Mouse (Mus musculus) natural killer cell, adult 2 months (primary cell): ENCODE measurements around the gene Lmcd1.
A peak's percentile ranks its signal among the peaks of the same experiment; 100 is the strongest.

Experiments used
- DNase-seq, 2 experiments: peaks; one replicate each; pipeline ENCODE4 v3.0.0; 2022; ENCODE audit warnings: low spot score in 2 of 2

The Lmcd1 gene

DNA sequence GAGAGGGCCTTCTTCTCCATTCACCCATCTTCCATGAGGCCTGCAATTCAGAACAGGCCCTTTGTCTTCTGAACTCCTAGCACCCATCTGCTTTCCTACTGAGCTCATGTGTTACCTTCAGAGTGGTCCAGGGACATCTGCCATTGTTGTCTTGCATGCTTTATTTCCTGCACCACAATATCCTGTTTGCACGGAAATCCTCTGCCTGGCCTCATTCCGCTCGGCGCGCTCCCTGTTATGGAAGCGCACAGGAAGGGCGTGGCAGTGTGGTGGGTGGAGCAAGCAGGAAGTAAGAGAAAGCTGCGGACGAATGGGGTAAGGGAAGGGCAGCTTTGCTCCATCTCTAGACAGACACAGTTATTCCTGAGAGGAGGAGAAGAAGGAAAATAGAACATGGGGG is 14.1 kb downstream of the Lmcd1 start:
- no peak for DNase-seq

DNA sequence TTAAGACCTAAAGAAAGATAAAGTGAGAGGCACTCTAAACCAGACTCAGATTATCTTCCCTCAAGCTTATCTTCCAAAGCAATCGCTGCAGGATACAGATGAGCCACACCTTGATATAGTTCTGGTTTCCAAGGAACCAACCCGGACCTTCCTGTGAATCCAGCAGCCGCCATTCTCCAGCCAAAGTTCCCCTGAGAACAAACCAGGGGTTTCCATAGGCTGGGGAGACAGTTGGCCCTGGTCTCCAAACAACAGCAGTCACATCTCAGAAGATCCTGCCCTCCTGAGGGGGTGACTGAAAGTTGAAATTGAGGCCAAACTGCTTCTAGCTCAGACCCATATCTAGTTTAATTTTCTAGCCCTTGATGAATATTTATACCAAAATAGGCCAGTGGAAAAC is 14.7 kb downstream of the Lmcd1 start:
- DNase-seq, result no peak

DNA sequence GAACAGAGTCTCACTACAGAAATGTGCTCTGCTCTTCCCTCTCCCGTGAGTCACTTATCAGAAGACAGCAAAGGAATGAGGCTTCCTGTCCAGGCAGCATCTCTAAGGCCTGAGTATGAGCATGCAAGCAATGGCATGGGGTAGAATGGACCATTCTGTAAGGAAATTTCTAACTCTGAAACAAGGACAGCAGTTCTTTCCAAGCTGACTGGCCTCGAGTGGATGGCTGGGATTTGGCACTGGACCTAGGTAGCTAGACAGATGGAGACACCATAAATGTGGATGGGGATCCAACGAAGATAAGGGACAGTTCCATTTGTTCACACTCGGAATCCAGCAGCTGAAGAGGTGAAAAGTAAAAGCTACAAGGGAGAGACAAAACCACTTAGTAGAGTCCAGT is 17.6 kb downstream of the Lmcd1 start:
- no peak for DNase-seq

DNA sequence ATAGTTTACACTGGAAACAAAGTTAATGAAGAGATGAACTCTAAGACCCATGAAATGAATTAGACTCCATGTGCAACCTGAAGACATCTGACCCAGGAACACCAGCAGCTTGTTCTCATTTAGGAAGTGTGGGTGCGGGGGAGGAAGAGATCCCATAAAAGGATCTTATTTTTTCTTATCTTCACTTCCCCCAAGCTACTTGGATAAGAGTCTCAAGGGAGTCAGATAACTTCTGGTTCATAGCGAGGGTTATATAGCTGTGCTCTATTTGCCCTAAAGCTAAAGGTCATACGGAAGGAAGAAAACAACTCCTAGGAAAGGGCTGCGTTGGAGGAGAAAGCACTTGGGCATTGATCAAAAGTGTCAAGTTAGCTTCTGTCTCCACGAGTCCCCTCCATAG is 19.8 kb downstream of the Lmcd1 start:
- no peak for DNase-seq

DNA sequence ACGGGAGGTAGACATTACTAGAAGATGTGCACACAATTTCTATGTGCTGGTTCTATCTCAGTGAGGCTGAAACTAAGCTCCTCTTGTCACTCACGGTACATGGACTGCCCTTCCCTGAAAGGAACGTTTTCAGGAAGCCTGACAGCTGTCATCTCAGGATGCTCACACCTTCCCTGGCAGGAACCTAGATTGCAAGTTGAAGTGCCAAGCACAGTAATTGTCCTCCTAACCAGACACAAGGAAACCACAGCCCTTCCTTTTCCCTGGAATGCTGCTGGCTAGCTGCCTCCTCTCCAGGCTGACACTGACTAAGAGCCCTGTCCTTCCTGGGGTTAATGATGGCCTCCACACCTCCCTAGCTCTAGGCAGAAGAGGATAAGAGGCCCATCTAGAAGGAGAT is 21.7 kb downstream of the Lmcd1 start:
- no peak for DNase-seq

DNA sequence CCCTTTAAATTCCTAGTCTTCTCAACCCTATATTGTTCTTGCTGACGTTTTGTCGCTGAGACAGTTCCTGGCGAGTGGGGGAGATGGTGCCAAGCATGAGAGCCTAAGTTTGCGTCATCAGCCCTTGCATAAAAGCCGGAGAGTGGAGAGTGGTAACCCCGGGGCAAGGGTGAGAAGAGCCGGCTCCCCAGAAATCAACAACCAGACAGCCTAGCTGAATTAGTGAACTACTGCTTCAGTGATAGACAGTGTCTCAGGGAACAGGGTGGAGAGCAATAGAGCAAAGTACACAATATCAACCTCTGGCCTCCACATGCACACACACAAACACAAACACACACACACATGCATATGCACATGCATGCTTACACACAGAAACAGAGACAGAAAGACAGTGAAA is 26.6 kb downstream of the Lmcd1 start:
- DNase-seq, result peak; percentile 10 to 30

DNA sequence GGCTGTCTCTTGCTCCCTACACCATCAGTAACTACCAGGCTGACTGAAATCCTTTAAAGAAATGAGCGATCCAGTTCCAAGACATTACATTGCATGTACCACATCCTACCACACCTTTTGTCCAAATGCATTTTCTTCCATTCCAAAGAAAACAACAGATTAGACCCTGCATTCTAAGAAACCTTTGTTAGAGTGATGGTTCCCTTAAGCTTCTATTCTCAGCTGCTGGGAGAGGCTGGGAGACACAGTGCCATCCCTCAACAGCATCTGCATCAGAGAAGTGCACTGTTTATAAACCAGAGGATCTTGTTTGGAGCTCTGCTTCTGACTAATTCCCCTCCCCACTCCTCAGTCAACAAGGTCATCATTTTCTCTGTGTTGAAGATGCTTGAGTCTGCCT is 27.1 kb downstream of the Lmcd1 start:
- DNase-seq, result no peak

DNA sequence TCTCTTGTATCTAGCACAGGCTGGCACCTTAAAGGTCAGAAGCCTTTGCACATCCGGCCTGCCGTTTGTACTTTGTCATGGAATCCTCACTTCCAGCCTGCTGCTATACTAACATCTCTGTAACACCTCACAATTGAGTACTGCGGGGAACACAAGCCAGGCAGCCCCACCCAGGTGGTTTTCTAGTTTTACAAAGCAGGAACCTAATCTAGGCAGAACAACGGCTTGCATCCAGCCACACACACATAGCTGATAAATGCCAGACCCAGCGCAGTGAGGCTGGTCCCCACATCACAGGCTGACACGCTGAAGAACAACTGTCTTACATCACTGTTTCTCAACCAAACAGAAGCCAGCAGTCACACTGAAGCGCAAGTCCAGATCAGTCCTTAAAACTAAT is 28.7 kb downstream of the Lmcd1 start:
- DNase-seq, result peak; percentile 54 to 77

DNA sequence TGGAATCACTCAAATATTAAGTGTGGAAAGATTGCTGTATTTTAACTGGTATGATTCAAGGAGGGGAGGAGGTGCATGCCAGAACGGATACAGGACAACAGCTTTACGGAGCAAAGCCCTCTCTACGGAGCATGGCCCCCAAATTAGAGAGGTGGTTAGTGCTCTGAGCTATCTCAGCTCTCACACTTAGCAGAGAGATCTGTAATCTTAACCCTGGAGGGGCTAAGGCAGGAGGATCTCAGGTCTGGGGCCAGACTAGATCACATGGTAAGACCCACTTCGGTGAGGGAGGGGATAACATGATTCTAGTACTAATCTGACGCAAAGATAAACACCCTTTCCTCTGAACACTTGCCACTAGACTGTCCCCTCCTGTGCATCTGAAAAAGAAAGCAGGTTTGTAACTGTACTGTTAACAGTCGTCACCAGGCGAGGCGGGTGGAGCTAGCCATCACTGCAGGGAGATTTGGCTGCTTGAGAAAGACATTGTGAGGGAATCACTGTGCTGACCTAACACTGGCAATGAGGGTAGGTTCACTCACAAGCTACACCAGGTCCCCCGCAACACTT is 29.3 kb downstream of the Lmcd1 start:
- peak in 1 of 2 experiments; percentile 20 for DNase-seq

DNA sequence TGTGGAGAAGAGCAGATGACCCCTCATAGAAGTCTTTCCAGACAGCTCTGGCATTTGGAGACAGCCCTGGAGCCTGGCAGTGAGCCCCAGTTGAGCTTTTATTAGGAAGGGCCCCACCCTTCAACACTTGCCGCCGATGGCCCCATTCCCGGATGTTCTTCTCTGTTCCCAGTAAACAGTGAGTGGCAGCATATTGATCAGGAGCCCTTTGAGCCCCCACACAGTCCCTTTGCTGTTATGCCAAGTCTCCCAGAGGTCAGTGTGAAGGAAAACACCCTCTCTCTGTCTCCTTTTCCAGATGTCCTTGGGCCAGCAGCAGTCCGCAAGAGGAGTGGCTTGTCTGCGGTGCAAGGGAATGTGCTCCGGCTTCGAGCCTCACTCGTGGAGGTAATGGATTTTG is 31.2 kb downstream of the Lmcd1 start:
- DNase-seq, result no peak

DNA sequence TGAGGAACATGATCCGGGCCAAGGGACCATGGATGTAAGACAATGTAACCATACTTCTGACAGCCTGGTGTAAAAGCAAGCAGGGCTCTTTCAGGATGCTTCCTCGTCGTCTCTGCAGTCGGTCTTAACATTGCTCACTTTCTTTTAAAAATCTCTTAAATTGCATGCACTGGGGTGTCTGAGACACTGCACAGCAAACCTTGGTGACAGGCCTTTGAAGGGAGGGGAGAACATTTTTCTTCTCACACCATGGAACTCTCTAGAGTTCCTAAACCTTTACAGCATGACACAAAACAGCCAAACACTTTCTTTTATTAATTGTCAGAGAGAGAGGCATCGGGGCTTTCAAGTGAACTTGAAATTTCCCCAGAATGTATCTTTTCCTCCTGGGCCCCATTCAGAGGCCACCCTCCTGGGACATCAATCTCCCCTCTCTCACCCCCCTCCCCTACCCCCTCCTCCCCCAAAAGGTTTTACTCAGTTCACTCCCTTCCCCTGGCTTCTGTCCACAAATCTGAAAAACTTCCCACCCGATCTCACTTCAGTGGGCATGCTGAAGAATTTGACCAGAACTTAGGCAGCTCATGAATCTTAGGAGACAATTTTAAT is 35.9 kb downstream of the Lmcd1 start:
- no peak for DNase-seq

DNA sequence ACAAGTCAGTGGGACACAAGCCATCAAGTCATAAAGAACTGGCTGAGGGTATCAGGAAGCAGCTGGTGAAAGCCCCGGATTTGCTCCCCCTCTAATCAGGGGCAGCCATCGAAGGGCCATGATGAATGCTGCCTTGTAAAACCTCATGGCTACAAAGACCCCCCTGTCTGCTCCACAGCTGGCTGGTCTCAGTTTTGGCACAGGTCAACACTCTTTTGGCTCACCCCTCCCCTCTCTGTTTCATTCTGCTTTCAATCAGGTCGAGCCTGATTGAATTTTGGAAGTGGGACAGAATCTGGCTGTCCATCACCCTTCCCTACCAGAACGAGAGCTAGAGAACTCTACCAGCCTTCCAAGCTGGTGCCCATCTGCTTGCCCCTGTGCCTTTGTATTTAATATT is 37.8 kb downstream of the Lmcd1 start:
- DNase-seq, result no peak

DNA sequence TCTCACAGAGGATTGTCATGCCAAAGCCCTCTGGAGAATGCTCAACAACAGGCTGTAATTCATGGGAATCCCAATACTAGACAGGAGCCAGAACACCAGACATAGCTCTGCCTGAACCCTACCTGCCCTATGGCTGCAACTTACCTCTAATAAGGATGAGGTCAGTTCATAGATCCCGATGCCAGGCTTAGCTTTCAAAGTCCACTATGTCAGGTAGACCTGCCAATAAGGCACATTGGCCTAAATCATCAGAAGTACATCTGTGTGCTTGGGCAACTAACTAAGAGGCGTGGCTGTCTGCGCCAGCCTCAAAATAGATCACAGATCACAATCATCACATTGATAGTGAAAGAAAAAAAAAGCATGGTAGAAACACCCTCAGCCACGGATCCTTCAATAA is 45.9 kb downstream of the Lmcd1 start:
- DNase-seq, result no peak

DNA sequence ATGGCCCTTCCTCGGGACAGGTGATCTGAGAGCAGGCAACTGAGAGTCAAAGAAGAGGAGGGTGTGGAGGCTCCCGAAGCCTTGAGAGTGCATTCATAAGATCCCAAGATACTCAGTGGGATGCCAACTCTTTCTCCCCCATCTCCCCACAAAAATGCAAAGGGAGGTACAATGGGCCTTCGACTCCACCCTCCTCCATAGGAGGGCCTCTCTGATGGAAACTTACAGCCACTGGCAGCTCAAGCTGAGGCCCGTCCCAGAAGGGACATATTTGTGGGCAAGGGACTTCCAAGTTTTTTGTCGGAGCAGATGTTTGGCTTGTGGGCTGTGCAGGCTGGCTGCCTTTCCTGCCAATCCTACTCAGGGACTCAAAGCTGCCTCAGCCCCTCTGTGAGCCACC is 47.1 kb downstream of the Lmcd1 start:
- no peak for DNase-seq

DNA sequence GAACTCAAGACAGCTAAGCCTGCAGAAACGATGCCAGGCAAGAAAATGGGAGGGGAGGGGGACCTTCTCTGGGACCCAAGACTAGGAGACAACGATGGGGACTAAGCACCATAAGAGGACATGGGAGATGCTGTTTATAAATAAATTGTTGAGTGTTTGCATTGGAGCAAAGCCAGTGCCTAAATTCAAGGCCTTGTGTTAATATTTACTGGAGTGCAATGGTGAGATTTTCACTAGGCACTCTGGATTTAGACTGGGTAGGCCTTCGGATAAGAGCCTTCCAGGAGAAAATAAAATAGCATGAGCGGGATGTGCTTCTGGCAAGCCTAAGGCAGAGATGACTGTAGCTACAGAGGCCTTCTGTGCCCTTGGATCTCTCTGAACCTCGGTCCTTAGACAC is 49.4 kb downstream of the Lmcd1 start:
- no peak for DNase-seq

DNA sequence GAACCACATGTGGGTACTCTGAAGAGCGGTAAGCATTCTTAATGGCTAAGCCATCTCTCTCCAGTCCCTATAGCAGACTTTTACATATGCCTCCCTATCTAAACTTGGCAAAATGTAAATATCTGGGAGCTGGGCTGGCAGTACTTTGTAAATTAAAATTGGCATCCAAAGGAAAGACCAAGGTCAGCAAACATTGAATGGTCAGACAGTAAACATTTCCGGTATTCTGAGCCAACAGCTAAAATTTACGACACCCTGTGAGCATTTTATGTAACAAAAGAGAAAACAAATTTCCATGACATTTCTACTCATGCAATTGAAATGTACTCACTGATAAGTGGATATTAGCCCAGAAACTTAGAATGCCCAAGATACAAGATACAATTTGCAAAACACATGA is 51.7 kb downstream of the Lmcd1 start:
- no peak for DNase-seq

DNA sequence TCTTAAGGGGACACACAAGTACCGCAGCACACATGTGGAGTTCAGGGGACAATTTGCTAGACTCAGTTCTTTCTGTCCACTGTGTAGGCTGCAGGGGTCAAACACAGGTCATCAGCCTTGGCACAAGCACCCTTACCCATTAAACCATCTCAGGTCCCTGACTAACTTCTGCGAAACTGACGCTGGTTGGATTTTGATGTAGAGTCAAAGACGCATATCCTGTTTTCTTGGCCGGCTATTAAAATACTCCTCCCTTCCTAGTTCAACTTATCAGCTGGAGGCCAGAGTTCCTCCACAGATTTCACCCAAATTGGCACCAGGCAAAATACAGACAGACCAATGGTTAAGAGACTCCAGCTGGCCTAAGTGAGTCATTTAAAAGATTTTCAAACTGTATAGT is 54.2 kb downstream of the Lmcd1 start:
- no peak for DNase-seq

DNA sequence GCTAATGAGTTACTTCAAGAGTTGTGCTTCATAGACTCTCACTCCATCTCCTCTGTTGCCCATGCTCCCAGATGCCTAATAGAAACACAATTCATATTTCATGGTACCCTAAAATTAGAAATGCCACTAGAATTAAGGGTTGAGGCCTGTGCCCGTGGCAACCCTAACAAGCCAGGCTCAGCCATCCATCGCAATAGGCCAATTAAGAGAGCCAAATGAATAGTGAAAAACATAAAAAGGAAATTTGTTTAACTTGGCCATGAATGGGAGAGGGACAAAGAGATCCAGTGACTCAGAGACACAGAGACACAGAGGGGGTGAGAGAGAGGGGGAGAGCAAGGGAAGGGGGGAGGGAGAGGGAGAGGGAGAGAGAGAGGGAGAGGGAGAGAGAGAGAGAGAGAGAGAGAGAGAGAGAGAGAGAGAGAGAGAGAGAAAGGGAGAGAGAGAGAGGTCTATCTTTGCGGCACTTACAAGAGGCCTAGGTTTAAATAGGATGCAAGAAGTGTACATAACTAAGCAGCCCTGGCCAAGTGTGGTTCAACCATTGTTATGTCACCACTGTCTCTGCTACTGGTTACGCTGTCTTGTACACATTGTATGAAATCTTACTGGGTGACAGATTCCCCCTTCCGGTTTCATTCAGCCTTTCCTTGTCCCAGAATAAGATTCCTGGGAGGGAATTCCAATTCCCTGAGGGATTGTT is 57.1 kb downstream of the Lmcd1 start:
- DNase-seq, result no peak

DNA sequence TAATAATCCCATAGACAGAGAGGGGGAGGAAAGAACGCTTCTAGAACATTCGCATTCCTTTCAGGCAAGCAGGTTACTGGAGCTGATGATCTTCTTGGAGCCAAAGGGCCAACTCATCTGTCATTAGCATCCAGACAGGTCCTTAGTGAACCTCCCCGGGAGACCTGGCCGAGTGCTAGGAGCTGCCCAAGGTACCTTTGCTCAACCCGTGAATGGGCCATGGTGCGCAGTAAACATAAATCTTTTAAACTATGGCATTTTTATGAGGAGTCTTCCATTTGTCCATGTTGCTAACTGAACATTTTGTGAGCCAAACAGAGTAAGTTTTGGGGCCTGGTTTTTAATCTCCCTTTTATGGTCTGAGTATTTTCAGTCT is 57.7 kb downstream of the Lmcd1 start:
- no peak for DNase-seq

DNA sequence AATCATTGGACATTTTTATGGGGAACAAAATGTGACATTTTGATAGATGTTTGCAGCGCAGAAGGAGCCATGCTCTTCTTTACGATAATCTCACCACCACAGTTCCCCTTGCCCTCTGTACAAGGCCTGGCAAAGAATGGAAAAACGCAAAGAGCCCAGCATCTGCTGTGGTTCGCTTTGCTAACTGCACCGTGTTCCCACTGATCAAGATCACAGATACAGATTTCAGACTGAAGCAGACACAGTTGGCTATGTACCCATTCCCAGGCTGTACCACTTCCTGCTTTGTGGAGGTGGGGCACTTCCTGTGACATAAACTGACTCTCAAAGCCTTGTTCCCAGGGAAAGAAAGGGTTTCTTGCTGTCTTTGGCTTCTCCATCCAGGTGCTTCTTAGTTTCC is 60.4 kb downstream of the Lmcd1 start:
- peak in 1 of 2 experiments; percentile 8 for DNase-seq

DNA sequence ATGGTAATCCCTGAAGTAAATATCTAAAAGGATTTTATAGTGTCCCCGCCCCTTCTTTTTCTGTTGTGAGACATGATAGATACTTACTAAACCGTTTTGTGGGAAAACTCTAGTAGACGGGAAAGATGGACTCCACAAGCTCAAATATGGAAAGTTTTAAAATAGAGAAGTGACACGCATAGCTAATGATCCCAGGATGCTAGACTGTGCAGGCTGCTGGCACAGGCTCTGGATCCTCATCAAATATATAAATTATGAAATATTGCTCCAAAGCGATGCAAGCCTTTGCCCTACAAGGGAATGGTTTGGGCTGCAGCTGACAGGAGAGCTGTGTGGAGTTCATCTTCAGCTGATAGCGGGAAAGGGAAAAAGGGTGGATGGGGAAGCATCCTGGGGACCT is 64.1 kb downstream of the Lmcd1 start:
- DNase-seq, result no peak

DNA sequence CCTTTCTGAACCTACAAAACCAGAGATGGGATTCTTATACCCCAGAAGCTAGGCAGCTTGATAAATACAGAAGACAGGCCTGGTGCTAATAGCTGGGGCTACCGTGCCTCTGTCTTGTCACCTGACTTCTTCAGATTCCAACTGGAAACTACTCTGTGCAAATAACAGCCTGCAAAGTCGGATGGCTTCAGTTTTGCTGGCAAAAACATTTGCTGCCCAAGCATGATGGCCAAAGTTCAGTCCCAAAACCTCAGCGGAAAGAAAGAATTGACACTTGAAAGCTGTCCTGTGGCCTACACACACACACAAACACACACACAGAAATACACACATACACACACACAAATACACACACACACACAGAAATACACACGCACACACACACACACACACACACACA is 65.5 kb downstream of the Lmcd1 start:
- DNase-seq, result no peak

DNA sequence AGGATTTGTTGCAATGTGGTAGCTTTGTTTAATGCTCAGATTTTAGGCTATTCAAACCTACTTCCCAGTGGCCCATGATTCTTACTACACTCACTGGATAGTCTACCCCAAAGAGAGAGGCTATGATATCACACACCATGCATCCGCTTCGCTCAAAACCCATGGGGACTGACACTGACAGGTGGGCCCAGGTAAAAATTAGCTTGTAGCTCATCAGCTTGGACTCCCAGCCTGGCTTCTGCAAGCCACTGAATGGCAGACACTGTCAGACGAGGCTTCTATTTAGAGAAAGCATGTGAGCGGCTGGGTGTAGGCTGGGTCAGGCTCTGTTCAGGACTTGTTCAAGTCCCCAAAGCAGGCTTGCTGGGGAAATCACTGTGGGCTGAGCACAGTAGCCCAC is 76.9 kb downstream of the Lmcd1 start:
- no peak for DNase-seq

DNA sequence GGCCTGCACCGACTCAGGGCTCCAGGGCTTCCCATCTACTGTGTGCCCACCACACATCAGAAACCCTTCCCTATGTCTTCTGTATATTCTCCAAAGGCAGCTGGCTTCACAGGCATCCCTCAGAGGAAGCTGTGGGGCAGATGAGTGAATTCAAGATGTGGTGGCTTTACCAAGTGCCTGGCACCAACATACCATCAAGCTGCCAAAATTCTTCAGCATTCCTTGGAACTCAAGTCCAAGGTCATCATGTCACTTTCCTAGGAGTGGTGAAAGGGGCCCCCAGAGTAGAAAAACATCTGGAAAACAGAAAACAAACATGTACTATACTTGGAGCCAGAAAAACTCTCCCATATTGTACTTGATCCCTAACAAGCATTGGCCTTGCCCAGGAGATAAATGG is 85.8 kb downstream of the Lmcd1 start:
- DNase-seq, result no peak
